Mouse (Mus musculus) hindbrain, embryonic 10.5 days (tissue): ENCODE measurements at regions not wholly inside any gene's neighbourhood (a gene's known extent, or its start where the extent isn't known, plus 50 kb on each side); places are given as distances from the start of the nearest gene placed in this dataset.

Experiments
- DNase-seq: peaks from one replicate; pipeline ENCODE4 v3.0.0-alpha.2; 2017; ENCODE audit warnings: low spot score
- H3K27ac ChIP-seq: fragments of 300-500 bp; sonication (generic); 2 replicates; pipeline ENCODE4 v1.5.1; 2016; ENCODE audit warnings: mild to moderate bottlenecking, moderate library complexity
- H3K27me3 ChIP-seq: fragments of 300-500 bp; sonication (generic); 2 replicates; pipeline ENCODE4 v1.6.1; 2016; ENCODE audit warnings: mild to moderate bottlenecking; ENCODE audit not compliant: poor library complexity, insufficient read depth, severe bottlenecking
- H3K36me3 ChIP-seq: fragments of 300-500 bp; sonication (generic); 2 replicates; pipeline ENCODE4 v1.6.1; 2016; ENCODE audit warnings: mild to moderate bottlenecking, moderate library complexity
- H3K4me1 ChIP-seq: fragments of 300-500 bp; sonication (generic); replicated peaks from 2 replicates; pipeline ENCODE4 v1.6.1; 2016; ENCODE audit warnings: mild to moderate bottlenecking
- H3K4me3 ChIP-seq: fragments of 300-500 bp; sonication (generic); 2 replicates; pipeline ENCODE4 v1.5.1; 2016; ENCODE audit warnings: mild to moderate bottlenecking, moderate library complexity
- H3K9me3 ChIP-seq: fragments of 300-500 bp; sonication (generic); 2 replicates; pipeline ENCODE4 v1.6.1; 2016; ENCODE audit warnings: mild to moderate bottlenecking, moderate library complexity
- WGBS: fragments of 180-500 bp; shearing (Covaris S2); methylation state at CpG from one replicate; pipeline ENCODE4 v1.1.7; 2016; 5-methylcytosine and 5-hydroxymethylcytosine counted together

DNA sequence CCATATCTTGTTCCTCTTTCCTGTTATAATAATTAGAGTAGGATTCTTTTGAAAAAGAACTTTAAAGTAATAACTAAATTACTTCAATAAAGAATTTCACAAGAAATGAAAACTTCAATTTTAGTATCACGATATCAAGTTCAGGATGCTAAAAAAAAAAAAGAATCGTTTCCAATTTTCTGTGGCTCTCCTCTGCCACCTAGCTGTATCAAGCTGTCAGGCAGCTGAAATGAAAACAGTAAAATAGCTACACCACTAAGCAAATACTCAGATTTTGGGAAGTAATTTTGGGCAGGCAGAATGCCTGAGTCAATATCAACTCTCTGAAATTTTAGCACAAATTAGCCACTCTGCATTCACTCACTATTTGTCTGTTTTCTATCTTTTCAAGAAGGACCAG is 694.5 kb upstream of the Arrdc3 start:
- no peaks in the 10 kb centered on the region for H3K36me3 ChIP-seq
- H3K27me3 ChIP-seq: no peaks in the 10 kb centered on the region
- WGBS: 86% methylated on average over 2 of the region's 2 CpGs
- no peaks in the 10 kb centered on the region for H3K4me1 ChIP-seq
- no peak for DNase-seq
- H3K9me3 ChIP-seq: no peaks in the 10 kb centered on the region
- no peak overlapping the region for H3K4me3 ChIP-seq
- H3K27ac ChIP-seq: no peak overlapping the region

DNA sequence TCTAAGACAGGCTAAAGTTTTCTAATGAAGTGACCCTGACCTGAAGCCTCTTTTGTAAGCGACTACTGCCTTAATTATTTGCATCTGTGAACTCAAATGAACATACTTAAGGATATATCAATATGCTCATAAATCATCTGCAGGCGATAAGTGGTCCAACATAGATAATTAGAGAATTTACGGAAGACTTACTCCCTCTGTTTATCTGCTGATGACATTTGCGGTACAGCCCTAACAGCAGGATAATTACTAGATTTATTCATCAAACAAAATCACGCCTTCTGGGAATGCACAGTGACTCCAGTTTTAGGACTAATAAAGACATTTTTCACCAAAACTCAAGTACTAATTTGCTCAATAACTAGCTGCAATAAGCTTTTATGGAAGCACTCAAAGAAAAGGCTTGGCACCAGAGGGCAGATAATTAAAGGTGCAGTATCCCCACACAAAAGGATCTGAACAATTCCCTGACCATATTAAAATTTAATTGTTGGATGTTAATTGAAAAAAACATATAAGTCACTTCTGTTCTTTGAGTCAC is 688.0 kb upstream of the Arrdc3 start:
- no peak overlapping the region for H3K27ac ChIP-seq
- no peak overlapping the region for H3K4me3 ChIP-seq
- H3K9me3 ChIP-seq: no peaks in the 10 kb centered on the region
- WGBS: 74% methylated on average over 5 of the region's 5 CpGs
- no peaks in the 10 kb centered on the region for H3K4me1 ChIP-seq
- DNase-seq: no peak
- no peaks in the 10 kb centered on the region for H3K27me3 ChIP-seq
- no peaks in the 10 kb centered on the region for H3K36me3 ChIP-seq

DNA sequence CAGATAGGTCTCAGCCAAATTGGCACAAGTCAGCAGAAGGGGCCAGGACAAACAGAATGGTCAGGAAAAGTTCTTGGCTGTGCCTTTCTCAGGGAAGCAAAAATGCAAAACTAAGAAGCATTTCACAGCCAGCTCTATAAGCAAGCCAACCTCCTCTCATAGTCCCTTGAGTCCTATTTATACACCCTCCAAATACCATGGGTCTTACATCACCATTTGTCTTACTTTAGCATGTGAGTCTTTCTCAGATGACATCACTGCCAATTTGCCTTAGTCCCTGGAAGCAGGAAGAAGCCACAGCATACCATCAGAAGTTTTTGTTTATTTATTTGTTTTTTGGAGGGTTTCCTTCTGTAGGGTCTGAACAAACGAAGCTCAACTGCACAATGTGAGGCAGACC is 659.1 kb upstream of the Arrdc3 start:
- Histone ChIP-seq H3K4me1 (no peaks in the 10 kb centered on the region), H3K36me3 (no peaks in the 10 kb centered on the region), H3K9me3 (no peaks in the 10 kb centered on the region), H3K27ac (no peak overlapping the region), H3K4me3 (no peak overlapping the region), H3K27me3 (no peaks in the 10 kb centered on the region)
- WGBS: 74% methylated on average over 1 of the region's 1 CpGs
- no peak for DNase-seq

DNA sequence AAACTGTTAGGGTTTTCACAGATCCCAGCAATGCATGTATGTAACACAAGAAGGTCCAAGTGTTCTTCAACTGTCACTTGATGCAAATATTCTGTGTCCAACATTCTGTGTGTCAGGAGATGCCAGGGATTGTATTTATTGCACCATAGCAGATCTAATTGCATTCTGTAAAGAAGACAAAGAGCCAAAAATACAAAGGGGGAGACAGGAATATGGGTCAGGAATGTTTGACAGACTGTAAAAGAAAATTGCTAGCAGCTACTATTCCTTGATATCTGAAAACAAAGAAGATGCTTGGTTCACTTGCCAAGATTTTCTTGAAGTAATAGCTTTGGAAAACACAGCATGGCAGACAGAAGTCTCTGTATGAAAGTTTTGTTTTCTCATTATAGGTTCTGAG is 651.8 kb upstream of the Arrdc3 start:
- no peaks in the 10 kb centered on the region; the same call in 1 of the 2 replicates for H3K4me1 ChIP-seq
- no peak overlapping the region for H3K27ac ChIP-seq
- no peaks in the 10 kb centered on the region for H3K9me3 ChIP-seq
- no peak for DNase-seq
- H3K36me3 ChIP-seq: no peaks in the 10 kb centered on the region
- no peaks in the 10 kb centered on the region for H3K27me3 ChIP-seq
- no peak overlapping the region for H3K4me3 ChIP-seq

DNA sequence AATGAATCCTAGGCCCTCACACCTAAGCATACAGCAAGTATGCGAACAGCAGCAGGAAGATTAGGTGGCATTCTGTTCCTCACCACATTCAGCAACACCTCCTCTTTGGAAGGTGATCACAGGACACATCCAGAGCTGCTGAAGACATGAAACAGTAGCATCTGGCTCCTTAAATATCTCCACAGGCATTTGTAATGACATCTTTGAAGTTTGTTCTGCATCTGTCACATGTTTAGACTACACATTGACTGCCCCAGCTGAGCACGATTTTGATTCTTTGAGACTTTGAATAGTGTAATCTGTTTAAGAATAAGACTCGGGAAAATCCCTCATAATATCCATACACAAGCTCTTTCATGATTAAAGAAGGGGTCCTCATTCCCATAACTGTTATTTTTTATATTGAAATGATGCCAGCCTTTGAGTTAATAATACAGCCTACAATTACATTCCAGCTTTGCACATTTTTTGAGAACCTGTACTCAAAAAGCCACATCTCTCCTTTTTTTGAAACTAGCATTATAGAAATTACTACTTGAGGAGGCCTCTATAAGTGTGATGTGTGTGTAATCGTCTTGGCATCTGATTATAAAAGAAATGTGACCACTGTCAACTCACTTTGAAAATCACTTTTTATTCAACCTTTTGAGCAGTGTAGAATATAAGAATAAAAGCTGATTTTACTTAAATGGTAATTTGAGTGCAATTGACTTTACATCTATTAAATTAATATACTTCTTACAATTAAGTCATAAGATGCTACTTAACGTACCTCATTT is 647.7 kb upstream of the Arrdc3 start:
- H3K4me1 ChIP-seq: no peaks in the 10 kb centered on the region; the same call in 1 of the 2 replicates
- WGBS: 80% methylated on average over 5 of the region's 5 CpGs
- H3K36me3 ChIP-seq: no peaks in the 10 kb centered on the region
- no peaks in the 10 kb centered on the region for H3K9me3 ChIP-seq
- no peaks in the 10 kb centered on the region for H3K27me3 ChIP-seq
- no peak overlapping the region for H3K27ac ChIP-seq
- no peak overlapping the region for H3K4me3 ChIP-seq
- DNase-seq: no peak

DNA sequence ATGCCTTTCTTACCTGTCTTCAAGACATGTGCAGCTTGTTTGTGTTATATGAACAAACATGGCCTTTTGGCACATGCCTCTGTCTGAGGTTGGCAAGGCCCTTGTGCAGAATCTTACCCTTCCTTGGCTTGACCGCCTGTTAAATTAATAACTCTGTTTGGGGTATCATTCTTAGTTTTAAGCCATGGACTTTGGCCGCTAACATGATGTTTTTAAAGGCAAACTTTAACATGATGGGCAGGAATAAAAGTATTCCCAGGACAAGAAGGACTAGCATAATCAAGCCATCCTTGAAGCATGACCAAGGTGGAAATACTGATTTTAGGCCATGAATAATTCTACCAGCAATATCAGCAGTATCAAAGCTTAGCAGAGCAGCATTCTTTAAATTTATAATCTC is 620.4 kb upstream of the Arrdc3 start:
- Histone ChIP-seq H3K4me3 (no peak overlapping the region), H3K4me1 (no peaks in the 10 kb centered on the region), H3K27me3 (no peaks in the 10 kb centered on the region), H3K27ac (no peak overlapping the region), H3K36me3 (no peaks in the 10 kb centered on the region), H3K9me3 (no peaks in the 10 kb centered on the region)
- WGBS: 90% methylated on average over 2 of the region's 2 CpGs
- DNase-seq: no peak

DNA sequence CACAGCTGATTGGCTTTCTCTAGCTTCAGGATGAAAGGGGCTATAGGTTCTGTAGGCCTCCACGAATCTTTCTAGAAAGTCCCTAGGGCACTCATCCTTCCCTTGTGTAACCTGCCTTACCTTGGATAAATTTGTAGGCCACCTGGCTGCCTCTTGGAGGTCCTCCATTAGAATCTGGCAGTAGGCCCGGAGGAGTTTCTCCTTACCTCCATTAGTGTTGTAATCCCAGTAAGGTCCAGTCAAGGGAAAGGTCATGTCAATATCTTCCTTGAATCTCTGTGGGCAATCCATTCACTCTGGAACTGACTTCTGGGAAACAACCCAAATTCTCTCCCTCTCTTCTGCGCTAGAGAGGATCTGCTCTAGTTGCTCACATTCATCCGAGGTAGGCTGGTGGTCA is 616.1 kb upstream of the Arrdc3 start:
- H3K9me3 ChIP-seq: no peaks in the 10 kb centered on the region
- no peak overlapping the region for H3K27ac ChIP-seq
- H3K27me3 ChIP-seq: no peaks in the 10 kb centered on the region
- DNase-seq: no peak
- 93% methylated on average over 4 of the region's 4 CpGs for WGBS
- H3K36me3 ChIP-seq: no peaks in the 10 kb centered on the region
- no peak overlapping the region for H3K4me3 ChIP-seq
- H3K4me1 ChIP-seq: no peaks in the 10 kb centered on the region

DNA sequence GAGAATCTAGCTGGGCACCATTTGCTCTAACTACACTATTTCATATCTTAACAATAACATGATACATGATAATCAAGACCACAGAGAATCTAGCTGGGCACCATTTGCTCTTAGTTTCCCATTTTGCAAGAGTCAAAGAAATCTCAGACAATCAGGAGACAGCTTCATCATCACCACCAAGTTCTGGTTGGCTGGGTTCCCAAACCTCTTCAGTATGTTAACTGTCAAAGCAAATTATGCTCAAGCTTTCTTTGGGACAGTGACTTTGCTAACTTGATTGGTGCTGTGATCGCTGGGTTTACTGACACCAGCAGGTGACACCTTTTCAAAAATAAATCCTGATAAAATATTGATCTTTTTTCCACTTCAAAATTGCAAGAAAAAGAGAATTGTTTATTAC is 609.2 kb upstream of the Arrdc3 start:
- H3K4me1 ChIP-seq: no peaks in the 10 kb centered on the region
- 92% methylated on average over 1 of the region's 1 CpGs for WGBS
- DNase-seq: no peak

DNA sequence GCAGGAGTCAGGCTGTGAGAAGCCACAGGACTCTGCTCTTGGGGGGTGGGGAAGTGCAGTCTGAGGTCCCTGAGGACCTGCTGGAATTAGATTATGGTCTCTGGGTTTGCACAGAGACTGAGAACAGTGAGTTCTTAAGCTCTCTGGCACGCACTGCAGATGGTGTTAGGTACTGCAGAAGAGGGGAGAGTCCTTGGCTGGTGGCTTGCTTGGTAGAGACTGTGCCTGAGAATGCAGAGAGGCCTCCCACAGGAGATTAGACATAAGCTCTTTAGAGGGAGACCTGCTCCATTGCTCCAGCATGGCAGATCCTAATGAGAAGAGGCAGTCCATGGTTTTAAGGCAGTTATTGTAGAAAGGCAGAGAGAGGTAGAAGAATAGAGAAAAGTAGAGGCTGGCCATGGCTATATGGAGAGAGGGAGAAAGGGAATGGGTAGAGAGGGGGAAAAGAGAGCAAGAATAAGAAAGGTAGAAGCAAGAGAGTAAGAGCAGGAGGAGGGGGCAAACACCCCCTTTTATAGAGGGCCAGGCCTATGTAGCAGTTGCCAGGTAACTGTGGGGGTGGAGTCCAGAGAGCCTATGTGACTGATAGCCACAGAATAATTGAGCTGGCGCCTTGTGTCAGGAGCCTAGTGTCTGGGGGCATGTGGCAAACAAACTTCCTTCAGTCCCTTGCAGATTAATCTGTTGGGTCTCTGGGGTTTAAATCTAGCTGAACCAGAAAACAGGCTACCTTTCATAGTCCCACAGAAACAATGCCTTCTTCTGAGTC is 591.3 kb upstream of the Arrdc3 start:
- Histone ChIP-seq H3K27me3 (no peaks in the 10 kb centered on the region), H3K36me3 (no peaks in the 10 kb centered on the region), H3K4me3 (no peak overlapping the region), H3K4me1 (peaks cover 4% of the 10 kb centered on the region; the same call in 1 of the 2 replicates), H3K9me3 (no peaks in the 10 kb centered on the region), H3K27ac (no peak overlapping the region)
- WGBS: 57% methylated on average over 2 of the region's 2 CpGs
- DNase-seq: no peak

More for the DNA sequence above, 609.2 kb upstream of the Arrdc3 start:
- H3K27me3 ChIP-seq: no peaks in the 10 kb centered on the region
- no peaks in the 10 kb centered on the region for H3K9me3 ChIP-seq
- H3K36me3 ChIP-seq: no peaks in the 10 kb centered on the region
- no peak overlapping the region for H3K4me3 ChIP-seq
- no peak overlapping the region for H3K27ac ChIP-seq

DNA sequence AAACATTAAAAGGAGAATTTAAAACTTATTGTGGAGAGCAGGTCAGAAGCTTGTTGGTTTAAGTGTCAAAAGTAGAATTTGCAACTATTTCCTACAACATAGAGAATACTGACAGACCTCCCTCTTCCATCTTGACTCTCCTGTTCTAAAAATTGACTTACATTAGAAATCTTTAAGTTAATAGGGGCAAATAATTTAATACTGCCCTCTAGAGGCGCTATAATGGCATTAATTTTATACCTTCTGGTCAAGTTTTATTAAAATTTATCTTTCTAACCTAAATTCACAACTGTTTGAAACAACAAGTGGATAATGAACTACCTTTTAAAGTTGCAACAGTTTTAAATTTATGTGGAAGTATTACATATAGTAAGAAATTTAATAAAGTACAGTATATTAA is 587.5 kb upstream of the Arrdc3 start:
- Histone ChIP-seq H3K4me1 (peaks cover 4% of the 10 kb centered on the region; the same call in 1 of the 2 replicates), H3K27ac (no peak overlapping the region), H3K36me3 (no peaks in the 10 kb centered on the region), H3K4me3 (no peak overlapping the region), H3K9me3 (no peaks in the 10 kb centered on the region), H3K27me3 (no peaks in the 10 kb centered on the region)
- no peak for DNase-seq
- 5% methylated on average over 1 of the region's 1 CpGs for WGBS

DNA sequence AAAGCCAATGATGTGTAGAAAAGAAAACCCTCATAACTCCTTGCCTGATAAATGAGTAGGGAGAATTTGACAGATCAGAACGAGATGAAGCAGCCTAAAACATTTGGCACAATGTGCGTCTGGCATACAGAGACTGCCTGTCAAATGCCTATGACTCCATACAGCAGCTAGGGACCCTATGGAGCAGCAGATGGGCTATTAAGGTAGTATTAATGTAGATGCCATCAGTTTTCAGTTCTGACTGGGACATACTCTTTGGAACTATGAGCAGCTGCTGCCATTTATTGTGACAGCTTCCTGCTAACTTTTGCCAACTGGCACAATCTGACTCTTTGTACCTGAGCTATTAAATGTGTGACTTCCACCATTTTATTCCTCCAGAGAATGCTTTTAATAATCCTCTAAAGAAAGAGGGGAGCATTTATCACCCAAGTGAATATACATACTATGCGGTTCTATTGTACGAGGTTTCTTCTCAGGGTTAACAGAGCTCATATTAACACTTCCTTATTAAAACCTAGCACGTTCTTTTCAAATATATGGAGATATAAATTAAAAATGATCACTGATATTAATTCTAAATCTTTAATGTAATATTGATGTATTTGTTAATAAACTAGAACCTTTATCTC is 549.0 kb upstream of the Arrdc3 start:
- no peak overlapping the region for H3K4me3 ChIP-seq
- H3K36me3 ChIP-seq: no peaks in the 10 kb centered on the region
- H3K27ac ChIP-seq: no peak overlapping the region
- H3K4me1 ChIP-seq: no peaks in the 10 kb centered on the region
- DNase-seq: no peak
- no peaks in the 10 kb centered on the region for H3K9me3 ChIP-seq
- no peaks in the 10 kb centered on the region for H3K27me3 ChIP-seq
- WGBS: 84% methylated on average over 5 of the region's 5 CpGs

DNA sequence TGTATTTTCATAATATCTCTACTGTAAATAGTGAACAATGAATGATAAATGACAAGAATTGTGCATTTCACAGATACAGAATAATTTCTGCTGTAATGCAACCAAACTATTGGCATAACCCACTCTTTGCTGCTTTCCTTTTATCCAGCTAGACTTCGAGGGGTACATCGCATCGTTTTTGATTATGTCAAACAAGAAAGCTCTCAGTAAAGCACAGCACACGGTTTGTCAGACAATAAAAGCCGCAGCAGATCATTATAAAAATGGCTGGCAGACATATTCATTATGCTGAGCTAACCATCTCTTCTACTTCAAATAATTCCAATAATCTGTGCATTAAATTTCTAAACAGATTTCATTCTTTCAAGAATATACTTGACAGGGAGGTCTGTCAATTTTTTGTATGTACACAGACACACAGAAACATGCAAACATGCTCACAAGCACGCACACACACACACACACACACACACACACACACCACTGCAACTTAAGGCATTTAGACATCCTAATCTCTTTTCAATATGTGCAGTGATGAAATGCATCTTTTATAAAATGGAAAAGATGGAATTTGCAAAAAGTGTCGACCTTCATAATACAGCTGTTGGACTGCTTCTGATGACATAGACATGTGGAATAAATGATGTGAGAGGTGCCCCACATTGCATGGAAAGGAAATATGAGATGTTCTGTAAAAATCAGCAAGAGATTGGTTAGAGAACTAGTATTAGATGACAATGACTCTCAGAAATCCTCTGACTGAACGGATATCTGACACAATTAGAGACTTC is 548.1 kb upstream of the Arrdc3 start:
- Histone ChIP-seq H3K4me3 (no peak overlapping the region), H3K27me3 (no peaks in the 10 kb centered on the region), H3K36me3 (no peaks in the 10 kb centered on the region), H3K4me1 (no peaks in the 10 kb centered on the region), H3K27ac (no peak overlapping the region), H3K9me3 (no peaks in the 10 kb centered on the region)
- no peak for DNase-seq
- WGBS: 87% methylated on average over 8 of the region's 8 CpGs
